Mouse (Mus musculus): Measurements from ENCODE around the gene Rccd1. TPM values are rescaled to one million over a fixed set of nuclear protein-coding genes. Genes with fewer than 3 reads are reported as not detected.

The Rccd1 gene
- polyA plus RNA-seq, 1 experiment from 2014 or later: 3.7 TPM

GRCm38 (mm10) chr7:80285725-80286124, 38.5 kb downstream of the Rccd1 start:
- WGBS: 92% methylated on average over 6 of the region's 6 CpGs

GRCm38 (mm10) chr7:80284391-80284790, 39.9 kb downstream of the Rccd1 start:
- WGBS: 71% methylated on average over 5 of the region's 5 CpGs
- peaks cover 48% of the 10 kb centered on the region for H3K36me3 ChIP-seq (ENCODE audit: insufficient read depth, low read length)

More at GRCm38 (mm10) chr7:80285725-80286124, 38.5 kb downstream of the Rccd1 start:
- H3K27me3 ChIP-seq (ENCODE audit: insufficient read depth, low read length): no peaks in the 10 kb centered on the region
- no peak overlapping the region for H3K4me3 ChIP-seq (replicated peaks; ENCODE audit: low read depth, low read length)
- no peak overlapping the region for H3K9ac ChIP-seq (ENCODE audit: low read depth, low read length)
- no peaks in the 10 kb centered on the region for H3K9me3 ChIP-seq (replicated peaks; ENCODE audit: low read length)
- H3K4me2 ChIP-seq (ENCODE audit: low read length): no peak overlapping the region
- ATAC-seq (replicated peaks; ENCODE audit: low FRiP score, low read depth): no peak
- peaks cover 43% of the 10 kb centered on the region for H3K36me3 ChIP-seq (ENCODE audit: insufficient read depth, low read length)
- no peak overlapping the region for H3K27ac ChIP-seq
- TF ChIP-seq CTCF (IDR thresholded peaks at IDR 0.05; ENCODE audit: low read depth): no peak
- DNase-seq (ENCODE audit: low spot score): no peak
- H3K4me1 ChIP-seq (replicated peaks; ENCODE audit: insufficient read depth, low read length): no peaks in the 10 kb centered on the region

GRCm38 (mm10) chr7:80283226-80283918, 40.9 kb downstream of the Rccd1 start:
- peaks cover 55% of the 10 kb centered on the region for H3K36me3 ChIP-seq (ENCODE audit: insufficient read depth, low read length)
- no peak overlapping the region for H3K27ac ChIP-seq
- ATAC-seq (replicated peaks; ENCODE audit: low FRiP score, low read depth): no peak
- H3K9ac ChIP-seq (ENCODE audit: low read depth, low read length): no peak overlapping the region
- H3K27me3 ChIP-seq (ENCODE audit: insufficient read depth, low read length): no peaks in the 10 kb centered on the region
- no peak for DNase-seq (ENCODE audit: low spot score)
- H3K4me2 ChIP-seq (ENCODE audit: low read length): no peak overlapping the region
- no peak for TF ChIP-seq CTCF (IDR thresholded peaks at IDR 0.05; ENCODE audit: low read depth)
- no peaks in the 10 kb centered on the region for H3K9me3 ChIP-seq (replicated peaks; ENCODE audit: low read length)
- no peak overlapping the region for H3K4me3 ChIP-seq (replicated peaks; ENCODE audit: low read depth, low read length)
- WGBS: 92% methylated on average over 3 of the region's 3 CpGs
- H3K4me1 ChIP-seq (replicated peaks; ENCODE audit: insufficient read depth, low read length): no peaks in the 10 kb centered on the region

More at GRCm38 (mm10) chr7:80284391-80284790, 39.9 kb downstream of the Rccd1 start:
- DNase-seq (ENCODE audit: low spot score): no peak
- Histone ChIP-seq H3K4me1 (replicated peaks; ENCODE audit: insufficient read depth, low read length) (no peaks in the 10 kb centered on the region), H3K4me3 (replicated peaks; ENCODE audit: low read depth, low read length) (no peak overlapping the region), H3K27ac (no peak overlapping the region), H3K27me3 (ENCODE audit: insufficient read depth, low read length) (no peaks in the 10 kb centered on the region), H3K9me3 (replicated peaks; ENCODE audit: low read length) (no peaks in the 10 kb centered on the region), H3K9ac (ENCODE audit: low read depth, low read length) (no peak overlapping the region), H3K4me2 (ENCODE audit: low read length) (no peak overlapping the region)
- no peak for TF ChIP-seq CTCF (IDR thresholded peaks at IDR 0.05; ENCODE audit: low read depth)
- ATAC-seq (replicated peaks; ENCODE audit: low FRiP score, low read depth): no peak

DNA sequence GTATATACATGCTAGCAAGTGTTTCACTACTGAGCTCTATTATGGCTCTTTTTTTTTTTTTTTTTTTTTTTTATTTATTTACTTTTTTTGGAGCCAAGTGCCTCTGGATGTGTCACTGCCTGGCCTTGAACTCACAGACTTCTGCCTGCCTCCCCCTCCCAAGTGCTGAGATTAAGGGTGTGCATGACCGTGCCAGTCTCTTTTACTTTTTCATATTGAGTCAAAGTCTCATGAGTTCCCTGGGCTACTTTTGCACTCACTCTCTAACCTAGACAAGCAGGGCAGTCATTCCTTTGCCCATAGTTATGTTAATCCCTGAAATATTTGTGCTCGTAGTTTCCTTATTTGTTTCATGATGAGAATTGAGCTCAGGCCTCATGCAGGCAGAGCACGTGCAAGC, 42.6 kb downstream of the Rccd1 start:
- Histone ChIP-seq H3K4me2 (ENCODE audit: low read length) (no peak overlapping the region), H3K27ac (no peak overlapping the region), H3K36me3 (ENCODE audit: insufficient read depth, low read length) (peaks cover 54% of the 10 kb centered on the region), H3K4me1 (replicated peaks; ENCODE audit: insufficient read depth, low read length) (no peaks in the 10 kb centered on the region), H3K9me3 (replicated peaks; ENCODE audit: low read length) (no peaks in the 10 kb centered on the region), H3K27me3 (ENCODE audit: insufficient read depth, low read length) (no peaks in the 10 kb centered on the region), H3K9ac (ENCODE audit: low read depth, low read length) (no peak overlapping the region), H3K4me3 (replicated peaks; ENCODE audit: low read depth, low read length) (no peak overlapping the region)
- WGBS: 93% methylated on average over 3 of the region's 3 CpGs
- TF ChIP-seq CTCF (IDR thresholded peaks at IDR 0.05; ENCODE audit: low read depth): no peak
- DNase-seq (ENCODE audit: low spot score) (no peak), ATAC-seq (replicated peaks; ENCODE audit: low FRiP score, low read depth) (no peak)

DNA sequence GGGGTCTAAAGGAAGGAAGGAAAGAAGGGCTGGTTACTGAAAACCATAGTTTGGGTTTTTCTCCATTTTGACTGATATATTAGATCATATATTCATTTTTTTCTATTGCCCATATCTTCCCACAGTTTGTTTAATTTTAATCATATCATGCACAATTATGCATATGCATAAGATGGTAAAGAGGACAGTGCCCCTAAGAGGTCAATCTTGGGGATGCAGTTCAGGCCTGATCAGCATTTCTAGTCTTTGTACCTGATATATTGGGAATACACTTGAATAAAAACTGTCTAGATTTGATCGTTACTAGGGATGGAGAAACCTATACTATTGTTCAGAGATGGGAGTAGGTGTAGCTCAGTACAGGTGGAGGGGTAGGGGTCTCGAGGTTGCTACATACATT, 43.3 kb downstream of the Rccd1 start:
- TF ChIP-seq CTCF (IDR thresholded peaks at IDR 0.05; ENCODE audit: low read depth): peak; percentile 46; the same call in 1 of the 2 replicates
- no peak overlapping the region for H3K9ac ChIP-seq (ENCODE audit: low read depth, low read length)
- no peak overlapping the region for H3K27ac ChIP-seq
- WGBS: 91% methylated on average over 2 of the region's 2 CpGs
- no peak overlapping the region for H3K4me2 ChIP-seq (ENCODE audit: low read length)
- ATAC-seq (replicated peaks; ENCODE audit: low FRiP score, low read depth): no peak
- no peak overlapping the region for H3K4me3 ChIP-seq (replicated peaks; ENCODE audit: low read depth, low read length)
- peaks cover 56% of the 10 kb centered on the region for H3K36me3 ChIP-seq (ENCODE audit: insufficient read depth, low read length)
- no peak for DNase-seq (ENCODE audit: low spot score)
- no peaks in the 10 kb centered on the region for H3K9me3 ChIP-seq (replicated peaks; ENCODE audit: low read length)
- no peaks in the 10 kb centered on the region for H3K27me3 ChIP-seq (ENCODE audit: insufficient read depth, low read length)
- no peaks in the 10 kb centered on the region for H3K4me1 ChIP-seq (replicated peaks; ENCODE audit: insufficient read depth, low read length)

- no peak overlapping the region for H3K9ac ChIP-seq (ENCODE audit: low read depth, low read length)
- 87% methylated on average over 10 of the region's 10 CpGs for WGBS
- no peak for ATAC-seq (replicated peaks; ENCODE audit: low FRiP score, low read depth)
- no peak overlapping the region for H3K4me3 ChIP-seq (replicated peaks; ENCODE audit: low read depth, low read length)
- peaks cover 54% of the 10 kb centered on the region for H3K36me3 ChIP-seq (ENCODE audit: insufficient read depth, low read length)
- DNase-seq (ENCODE audit: low spot score): no peak
- no peak overlapping the region for H3K27ac ChIP-seq
- no peak for TF ChIP-seq CTCF (IDR thresholded peaks at IDR 0.05; ENCODE audit: low read depth)
- H3K4me2 ChIP-seq (ENCODE audit: low read length): no peak overlapping the region
- H3K9me3 ChIP-seq (replicated peaks; ENCODE audit: low read length): no peaks in the 10 kb centered on the region
- H3K27me3 ChIP-seq (ENCODE audit: insufficient read depth, low read length): no peaks in the 10 kb centered on the region
- no peaks in the 10 kb centered on the region for H3K4me1 ChIP-seq (replicated peaks; ENCODE audit: insufficient read depth, low read length)
These were observed 44.2 kb downstream of the Rccd1 start for GRCm38 (mm10) chr7:80280032-80280431.
